Mouse (Mus musculus) testis, postnatal 14 days (tissue): Measurements from ENCODE around the gene Eci2.
"Not testable (repeated sequence)": the region's sequence is repeated elsewhere in the genome, so short reads cannot be mapped to it uniquely, and the experiment has no call there.

Experiments used
- DNase-seq: peaks from one replicate; pipeline ENCODE4 v3.0.0; 2021; ENCODE audit warnings: low spot score

Gene Eci2

DNA sequence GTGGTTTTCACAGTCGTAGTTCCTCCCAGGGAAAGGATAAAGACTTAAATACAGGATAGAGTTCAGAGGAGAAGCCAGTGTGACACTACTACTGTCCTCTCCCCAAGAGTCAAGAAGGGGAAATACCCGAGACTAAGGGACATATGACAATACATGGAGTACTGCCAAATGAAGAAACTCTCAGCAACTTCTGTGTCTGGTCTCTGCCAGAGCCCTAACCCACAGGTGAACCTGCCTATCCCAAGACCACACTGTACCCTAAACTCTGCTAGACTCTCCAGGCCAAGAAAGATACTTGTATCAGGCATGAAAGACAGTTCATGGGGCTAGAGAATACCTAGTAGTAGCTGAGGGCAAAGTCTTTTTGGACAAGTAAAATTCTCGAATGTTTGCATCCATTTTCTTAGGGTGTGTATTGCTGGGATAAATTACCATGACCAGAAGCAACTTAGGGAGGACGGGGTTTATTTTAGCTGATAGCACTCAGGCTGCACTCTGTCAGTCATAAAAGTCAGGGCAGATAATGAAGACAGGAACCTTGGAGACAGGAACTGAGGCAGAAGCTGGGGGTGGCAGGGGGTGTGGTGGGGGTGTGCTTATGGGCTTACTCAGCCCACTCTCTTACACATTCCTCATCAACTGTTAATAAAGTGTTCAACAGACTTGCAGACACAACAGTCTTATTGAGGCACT, 35.2 kb downstream of the Eci2 start:
- no peak for DNase-seq

DNA sequence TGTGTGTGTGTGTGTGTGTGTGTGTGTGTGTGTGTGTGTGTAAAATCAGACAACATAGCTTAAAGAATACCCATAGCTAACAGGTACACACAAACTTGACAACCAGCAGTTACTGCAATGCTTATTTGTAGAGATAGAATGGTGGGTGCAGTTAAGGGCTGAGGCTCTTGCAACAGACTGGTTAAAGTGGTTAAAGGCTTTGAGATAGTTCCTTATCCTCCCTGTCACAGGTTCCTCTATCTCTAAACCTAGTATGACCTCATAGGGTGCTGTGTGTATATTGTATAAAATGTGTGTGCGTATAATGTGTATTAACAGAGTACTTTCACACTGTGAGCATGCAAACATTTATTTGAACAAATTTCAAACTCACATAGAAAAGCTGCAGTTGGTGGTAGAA, 43.4 kb downstream of the Eci2 start:
- DNase-seq = not testable (repeated sequence)

DNA sequence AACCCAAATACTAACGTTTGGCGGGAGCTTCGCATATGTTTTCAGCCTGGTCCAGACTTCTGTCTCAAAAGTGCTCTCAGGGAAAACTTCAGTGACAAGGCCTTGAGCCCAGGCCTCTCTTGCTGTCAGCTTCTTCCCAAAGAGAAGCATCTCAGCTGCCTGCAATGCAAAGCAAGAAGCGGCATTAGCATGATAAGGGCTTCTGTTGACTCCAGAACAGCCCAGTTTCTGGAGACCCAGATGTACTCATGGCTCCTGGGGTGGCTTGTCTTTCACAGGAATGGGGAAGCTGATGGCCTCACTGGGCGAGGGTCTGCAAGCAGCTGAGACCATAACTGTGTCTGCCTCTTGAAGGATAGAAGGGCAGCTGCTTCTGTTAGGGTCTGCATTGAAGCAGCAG, 48.3 kb downstream of the Eci2 start:
- DNase-seq = not testable (repeated sequence)

DNA sequence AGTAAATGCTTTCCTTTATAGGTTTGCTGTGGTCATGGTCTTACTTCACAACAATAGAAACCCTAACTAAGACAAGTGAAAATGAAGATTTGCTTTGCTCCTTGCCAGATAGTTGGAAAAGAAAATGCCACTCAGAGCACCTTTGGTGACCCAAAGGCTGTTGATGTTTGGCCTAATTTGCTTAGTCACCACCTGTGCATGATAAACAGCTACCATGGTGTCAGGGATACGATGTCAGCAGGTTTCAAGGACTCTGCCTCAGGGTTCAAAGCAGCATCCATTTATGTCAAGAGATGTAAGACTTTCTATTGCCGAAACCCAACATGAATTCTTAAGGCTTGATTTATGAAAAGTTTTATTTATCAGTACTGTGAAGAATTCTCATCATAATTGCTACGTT, 49.5 kb downstream of the Eci2 start:
- no peak for DNase-seq

DNA sequence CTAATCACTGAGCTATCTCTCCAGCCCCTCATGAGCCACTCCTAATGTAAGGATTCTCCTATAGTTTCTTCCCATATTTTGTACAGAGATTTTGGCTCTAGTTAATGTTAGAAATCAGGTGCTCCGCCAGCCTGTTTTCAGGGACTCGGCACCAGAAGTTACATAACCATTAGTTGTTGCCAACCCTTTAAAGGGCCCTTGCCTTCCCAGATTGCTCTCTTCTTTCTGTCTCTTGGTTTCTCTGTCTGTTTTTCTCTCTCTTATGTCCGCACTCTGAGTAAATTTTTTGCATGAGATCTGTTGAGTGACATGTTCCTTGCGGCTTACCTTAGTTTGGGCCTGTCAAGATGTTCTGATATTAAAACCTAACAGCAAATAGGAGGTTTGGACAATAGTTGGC, 50.8 kb downstream of the Eci2 start:
- no peak for DNase-seq

DNA sequence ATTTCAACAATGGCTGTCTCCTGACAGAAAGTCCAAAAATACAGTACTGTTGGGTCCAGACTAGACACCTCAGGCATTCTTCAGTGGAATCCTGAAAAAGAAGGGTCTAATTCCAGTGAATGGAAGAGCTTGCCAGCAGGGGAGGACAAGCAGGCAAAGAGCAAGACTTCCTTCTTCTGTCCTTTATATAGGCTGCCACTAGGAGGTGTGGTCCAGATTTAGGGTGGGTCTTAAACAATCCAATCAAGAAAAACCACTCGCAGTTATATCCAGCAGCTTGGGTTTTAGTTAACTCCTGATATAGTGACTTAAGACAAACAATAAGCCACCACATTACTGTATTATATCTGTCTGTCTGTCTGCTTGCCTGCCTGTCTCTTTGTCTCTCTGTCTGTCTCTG, 53.1 kb downstream of the Eci2 start:
- DNase-seq = no peak

DNA sequence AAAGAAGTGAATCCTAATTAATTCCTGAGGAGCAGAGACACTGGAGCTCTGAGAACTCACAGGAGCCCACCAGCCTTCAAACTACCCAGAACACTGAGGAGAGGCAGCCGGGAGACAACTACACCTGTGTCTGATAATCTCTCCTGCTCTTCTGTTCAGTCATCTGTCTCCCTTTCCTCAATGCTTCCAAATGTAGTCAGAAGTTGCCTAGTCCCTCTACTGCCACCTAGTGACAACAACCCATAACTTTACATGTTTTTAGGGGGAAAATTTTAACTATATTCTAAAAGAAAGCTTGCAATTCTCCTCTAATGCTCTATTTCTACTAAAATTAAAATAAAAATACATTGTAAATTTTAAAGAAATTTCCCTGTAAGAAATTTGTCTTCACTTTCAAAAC, 53.7 kb downstream of the Eci2 start:
- DNase-seq = no peak

DNA sequence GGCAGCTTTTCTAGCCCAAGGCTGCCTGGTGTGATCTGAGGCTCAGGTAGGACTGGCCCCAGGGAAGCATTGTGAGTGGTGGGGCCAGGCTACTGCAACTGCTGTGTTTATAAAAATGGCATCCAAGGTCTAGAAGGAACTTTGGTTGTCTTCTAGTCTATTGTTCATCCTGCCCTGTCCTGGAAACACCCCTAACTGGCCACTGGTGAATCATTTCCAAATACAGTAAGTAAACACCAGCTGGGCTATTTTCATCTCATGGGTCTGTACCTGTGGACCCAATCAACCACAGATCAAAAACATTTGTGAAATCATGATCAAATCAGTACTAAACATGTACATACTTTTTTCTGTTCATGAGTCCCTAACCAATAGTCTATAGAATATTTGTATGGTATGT, 54.4 kb downstream of the Eci2 start:
- DNase-seq = not testable (repeated sequence)

DNA sequence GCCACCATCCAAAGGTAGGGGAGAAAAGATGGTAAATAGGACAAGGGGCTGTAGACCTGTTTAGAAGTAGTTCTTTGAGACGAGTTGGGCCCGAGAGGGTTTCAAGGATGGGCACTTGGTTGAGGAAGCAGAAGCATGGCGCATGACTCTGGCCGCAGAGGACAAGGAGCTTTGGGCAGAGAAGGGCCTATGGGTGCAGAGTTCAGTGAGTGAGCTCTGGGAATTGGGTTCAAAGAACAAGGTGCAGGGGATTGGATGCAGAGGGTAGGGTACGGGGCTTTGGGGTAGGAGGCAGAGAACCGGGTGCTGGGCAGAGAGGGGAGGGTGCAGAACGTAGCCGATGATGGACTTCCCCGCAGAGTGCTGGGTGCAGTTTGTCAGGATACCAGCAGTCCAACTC, 61.2 kb downstream of the Eci2 start:
- DNase-seq = not testable (repeated sequence)

DNA sequence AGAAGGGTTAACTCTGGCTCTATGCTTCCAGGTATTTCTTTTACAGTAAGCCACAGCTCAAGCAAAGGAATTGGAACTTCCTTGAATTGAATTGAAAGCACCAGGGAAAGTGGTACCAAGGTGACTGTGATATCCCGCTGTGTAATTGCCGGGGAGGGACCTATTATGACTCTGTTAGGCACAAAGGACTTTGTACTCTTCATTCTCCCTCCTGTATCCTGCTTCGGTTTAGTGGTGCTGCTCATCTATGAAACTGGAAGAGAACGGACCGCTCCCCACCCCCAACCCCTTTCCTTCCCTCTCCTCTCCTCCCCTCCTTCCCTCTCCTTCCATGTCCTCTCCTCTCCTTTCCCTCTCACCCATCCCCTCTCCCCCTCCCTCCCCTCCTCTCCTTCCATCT, 62.0 kb downstream of the Eci2 start:
- no peak for DNase-seq

DNA sequence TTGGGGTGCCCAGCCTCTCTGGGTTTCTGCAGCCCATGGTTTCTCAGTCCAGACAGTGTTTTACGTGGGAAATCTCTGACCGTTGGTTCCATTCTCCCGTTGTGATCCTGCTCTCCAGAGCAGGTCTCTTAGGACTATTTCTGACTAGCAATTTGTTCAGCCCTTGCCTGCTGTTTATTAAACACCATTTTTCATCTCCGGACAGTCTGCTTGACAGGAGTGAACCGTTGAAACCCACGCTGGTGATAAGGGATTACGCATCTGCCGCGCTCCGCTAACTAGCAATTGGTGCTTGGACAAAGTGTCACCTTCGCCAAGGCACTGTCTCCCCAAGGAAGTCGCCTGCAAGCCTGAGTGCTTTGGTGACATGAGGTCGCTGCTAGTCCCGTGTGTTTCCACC, 62.5 kb downstream of the Eci2 start:
- DNase-seq = no peak

DNA sequence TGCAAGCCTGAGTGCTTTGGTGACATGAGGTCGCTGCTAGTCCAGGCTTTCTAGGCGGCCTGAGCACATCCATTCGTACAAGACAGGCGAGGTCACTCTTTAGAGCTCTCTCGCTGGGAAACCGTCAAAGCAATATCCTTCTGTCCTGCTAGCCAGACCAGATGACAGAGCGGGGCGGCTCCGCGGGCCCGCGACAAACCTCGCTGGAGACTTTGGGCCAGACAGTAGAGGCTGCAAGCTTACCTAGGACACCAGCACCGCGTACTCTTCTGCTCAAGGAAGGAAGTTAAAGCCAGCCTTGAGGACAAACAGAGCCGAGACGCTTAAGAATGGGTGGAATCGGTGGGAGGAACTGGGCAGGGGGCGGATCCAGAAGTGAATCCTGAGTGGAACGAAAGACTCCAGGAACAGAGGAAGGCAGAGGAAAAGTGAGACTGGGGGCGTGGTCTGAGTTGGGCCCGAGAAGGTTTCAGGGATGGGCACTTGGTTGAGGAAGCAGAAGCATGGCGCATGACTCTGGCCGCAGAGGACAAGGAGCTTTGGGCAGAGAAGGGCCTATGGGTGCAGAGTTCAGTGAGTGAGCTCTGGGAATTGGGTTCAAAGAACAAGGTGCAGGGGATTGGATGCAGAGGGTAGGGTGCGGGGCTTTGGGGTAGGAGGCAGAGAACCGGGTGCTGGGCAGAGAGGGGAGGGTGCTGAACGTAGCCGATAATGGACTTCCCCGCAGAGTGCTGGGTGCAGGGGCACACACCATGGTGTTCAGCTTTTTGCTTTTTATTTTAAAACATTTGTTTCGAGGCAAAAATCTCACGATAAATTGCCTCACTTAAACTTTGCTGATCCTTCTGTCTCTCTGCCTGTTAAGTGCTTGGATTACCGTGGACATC, 63.1 kb downstream of the Eci2 start, which contains the start of gene Eci3:
TSS of gene Eci3 (minus strand) at position 300 of the 887 bp plus-strand sequence.
- peak; percentile 45 for DNase-seq

DNA sequence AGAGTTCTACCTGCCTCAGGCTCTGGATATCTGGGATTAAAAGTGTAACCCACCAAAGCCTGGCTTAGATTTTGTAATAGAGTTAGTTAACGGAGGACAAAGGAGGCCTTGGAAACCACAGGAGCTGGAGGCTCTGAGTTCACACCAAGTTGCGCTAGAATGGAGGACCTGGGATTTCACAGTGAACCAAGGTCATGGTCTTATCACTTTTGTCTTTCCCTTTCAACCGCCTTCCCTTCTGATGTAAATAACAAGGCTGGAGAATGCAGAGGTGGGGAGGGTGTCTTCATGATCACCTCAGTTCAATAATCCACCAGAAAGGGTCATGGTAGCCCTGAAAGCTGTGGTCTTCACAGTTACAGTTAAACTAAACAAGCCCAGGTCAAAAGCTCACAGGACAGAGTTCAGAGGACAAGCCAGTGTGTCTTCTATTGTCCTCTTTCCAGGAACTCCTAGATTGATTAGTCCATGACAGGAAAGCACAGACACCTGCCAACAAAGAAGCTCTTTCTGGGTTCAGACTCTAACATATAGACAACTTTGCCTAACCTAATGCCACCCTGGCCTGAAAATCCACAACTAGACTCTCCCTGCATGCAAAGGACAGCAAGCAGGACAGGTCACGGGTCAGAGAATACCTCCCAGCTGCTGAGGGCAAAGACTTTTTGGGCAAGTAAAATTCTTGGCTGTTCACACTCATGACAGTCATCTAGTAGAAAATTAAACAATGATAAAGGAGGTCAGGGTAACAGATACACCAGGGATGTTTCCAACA, 65.7 kb downstream of the Eci2 start:
- DNase-seq = no peak

DNA sequence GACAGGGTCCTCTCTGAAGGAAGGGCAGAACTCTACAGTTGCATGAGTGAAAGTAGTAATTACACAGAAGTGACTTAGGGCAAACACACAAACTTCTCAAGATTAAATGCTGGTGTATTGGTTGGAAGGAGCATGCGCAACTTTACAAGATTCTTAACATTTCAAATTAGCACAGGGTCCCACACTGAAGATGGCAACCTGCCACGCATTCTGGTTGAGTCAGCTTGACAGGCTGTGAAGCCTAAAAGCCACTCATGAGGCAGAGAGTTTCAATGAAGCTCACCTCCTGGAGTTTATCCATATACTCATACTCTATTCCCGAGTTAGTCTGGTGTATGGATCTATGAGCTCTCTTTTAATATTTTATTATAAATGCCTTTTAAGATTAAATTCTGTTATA, 68.7 kb downstream of the Eci2 start:
- not testable (repeated sequence) for DNase-seq

DNA sequence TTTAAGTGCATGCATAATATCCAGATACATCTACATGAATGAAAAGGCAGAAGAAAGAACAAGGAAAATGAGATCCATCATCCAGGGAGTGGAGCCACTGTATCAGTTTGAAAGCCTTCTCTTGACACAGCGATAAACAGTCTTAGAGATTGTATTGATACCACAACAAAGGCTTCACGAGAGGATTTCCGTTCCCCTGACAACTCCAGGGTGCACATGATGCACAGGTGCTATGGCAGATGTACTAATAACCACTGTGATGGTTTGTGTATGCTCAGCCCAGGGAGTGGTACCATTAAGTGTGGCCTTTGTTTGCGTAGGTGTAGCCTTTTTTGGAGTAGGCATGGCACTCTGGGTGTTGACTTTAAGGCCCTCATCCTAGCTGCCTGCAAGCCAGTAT, 70.0 kb downstream of the Eci2 start:
- DNase-seq = no peak

DNA sequence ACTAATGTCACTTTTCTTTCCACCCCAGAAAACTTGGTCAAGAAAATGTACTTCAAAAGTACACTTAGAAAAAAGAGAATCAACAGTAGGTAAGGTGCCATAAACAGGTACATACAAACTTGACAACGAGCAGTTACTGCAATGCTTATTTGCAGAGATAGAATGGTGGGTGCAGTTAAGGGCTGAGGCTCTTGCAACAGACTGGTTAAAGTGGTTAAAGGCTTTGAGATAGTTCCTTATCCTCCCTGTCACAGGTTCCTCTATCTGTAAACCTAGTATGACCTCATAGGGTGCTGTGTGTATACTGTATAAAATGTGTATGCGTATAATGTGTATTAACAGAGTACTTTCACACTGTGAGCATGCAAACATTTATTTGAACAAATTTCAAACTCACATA, 75.5 kb downstream of the Eci2 start:
- not testable (repeated sequence) for DNase-seq

DNA sequence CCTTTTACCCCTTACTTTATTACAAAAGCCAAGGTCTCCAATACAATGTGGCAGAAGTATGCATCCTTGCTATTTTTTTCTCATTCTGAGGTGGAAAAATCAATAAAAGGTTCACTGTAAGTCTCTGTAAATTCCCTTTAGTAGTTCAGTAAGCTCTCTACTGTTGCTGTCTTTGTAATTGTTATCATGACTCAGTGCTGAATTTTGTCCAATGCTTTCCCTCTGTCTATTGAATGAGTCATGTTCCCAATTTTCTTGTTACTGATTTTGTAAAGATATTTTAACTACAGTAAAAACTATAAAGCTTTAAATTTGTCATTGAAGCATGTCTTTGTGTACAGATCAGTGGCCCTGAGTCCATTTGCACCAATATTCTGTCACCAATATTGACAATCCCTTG, 84.5 kb downstream of the Eci2 start:
- DNase-seq = no peak

DNA sequence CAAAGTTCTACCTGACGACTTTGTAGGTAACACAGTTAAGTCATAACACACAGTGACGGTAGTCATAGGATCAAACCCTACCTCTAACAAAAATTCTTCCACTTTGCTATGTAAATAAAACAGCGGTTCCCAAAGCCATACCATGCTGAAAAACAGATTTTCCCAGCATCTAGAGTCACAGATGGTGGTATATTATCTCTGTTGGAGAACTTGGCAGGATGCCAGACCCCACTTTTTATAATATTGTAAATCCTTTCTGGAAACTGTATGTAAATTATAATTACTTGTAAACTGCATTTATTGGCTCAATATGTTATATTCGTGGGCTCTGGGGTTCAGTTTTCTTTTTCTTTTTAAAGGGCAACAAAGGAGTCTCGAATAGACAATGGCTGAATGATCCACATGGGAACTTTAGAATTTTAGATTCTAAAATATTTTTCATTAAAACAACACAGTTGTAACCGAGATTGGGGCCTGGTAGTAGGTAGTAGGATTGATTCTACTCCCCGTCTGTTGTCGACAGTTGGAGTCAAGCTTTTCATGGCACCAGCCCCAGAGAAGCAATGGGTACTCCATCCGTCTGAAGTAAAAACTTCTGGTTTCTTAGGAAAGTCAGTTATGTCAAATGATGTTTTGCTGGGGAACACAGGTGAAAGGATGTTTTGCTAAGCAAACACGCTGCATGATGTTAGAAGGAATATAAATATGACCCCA, 91.8 kb downstream of the Eci2 start:
- DNase-seq = no peak
